Mouse (Mus musculus) lung, postnatal 0 days (tissue): Measurements from ENCODE around the gene Anks6.

Experiments
- CTCF ChIP-seq: IDR thresholded peaks from 2 replicates; pipeline ENCODE4 v1.5.1; 2016; ENCODE audit warnings: antibody characterized with exemption, mild to moderate bottlenecking
- EP300 ChIP-seq: IDR thresholded peaks from 2 replicates; pipeline ENCODE4 v1.6.1; 2016; ENCODE audit warnings: antibody characterized with exemption, mild to moderate bottlenecking, control low read depth

DNA sequence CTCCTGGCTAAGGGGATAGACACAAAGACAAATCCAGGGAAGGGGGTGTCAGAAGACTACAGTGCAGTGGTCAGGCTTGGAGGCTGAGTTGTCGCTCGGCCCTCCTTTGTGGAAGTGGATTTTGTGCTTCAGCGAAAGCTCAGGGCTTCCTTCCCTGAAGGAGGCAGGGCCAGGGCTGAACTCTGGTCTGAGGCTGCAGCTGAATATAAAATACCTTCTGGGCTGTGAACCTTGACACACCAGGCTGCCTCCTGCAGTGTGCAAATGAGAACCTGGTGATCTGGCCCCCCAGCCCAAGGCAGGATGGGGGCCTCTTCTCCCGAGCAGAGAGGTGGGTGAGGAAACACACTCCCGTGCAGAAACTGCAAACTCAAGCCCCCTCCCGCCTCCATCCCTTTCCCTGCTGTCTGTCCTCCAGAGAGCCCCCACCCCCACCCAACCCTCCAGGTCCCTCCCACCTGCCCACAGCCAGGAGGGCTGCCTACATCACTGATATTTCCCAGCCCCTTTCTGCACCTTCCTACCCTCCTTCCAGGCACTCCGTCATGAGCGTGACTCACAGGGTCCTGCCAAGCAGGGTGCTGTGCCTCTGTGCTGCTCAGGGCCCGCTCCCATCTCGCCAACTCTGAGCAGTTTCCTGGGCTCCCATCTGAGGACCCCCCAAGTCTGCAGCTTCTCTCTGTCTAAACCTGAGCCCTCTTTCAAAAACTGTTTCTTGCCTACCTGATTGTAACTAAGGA lies 6.4 kb downstream of the Anks6 start:
- TF ChIP-seq CTCF (no peak), EP300 (no peak)
